Comparison of ENCODE assay signal across 12 mouse cellular contexts in the genomic region with DNA sequence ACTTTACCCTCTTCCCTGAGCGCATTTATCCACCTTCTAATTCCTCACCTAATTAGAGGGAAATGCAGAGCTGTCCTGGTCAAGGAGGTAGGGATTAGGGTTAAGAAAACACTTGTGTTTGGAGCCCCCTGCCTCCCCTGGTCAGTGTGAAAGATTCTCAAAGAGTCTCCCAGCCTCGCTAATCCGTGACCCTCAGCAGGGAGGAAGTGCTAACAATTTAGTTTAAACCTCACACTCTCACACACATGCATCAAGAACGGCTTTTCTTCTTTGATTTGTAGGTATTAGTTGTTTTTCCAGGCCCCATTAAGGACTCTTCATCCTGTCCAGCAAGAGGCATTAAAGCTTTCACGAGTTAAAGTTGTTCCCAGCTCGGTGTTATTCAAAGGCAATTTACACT.
"Had no signal": no experiment of that assay in that cellular context is flagged by ENCODE, and none has a peak within 500 bp of the region (broad histone marks: within the 10 kb centered on the region; RNA-seq: fewer than 3 reads in every experiment).

No protein-coding gene starts in this region.

- H3K4me1 ChIP-seq: stomach, embryonic 15.5 days had no signal

- H3K4me3 ChIP-seq: left cerebral cortex, adult 2 months; limb, embryonic 13.5 days; neural tube, embryonic 13.5 days; stomach, embryonic 15.5 days had no signal

- H3K27ac ChIP-seq: left cerebral cortex, adult 2 months; limb, embryonic 13.5 days; liver, embryonic 14.5 days; neural tube, embryonic 13.5 days; stomach, embryonic 15.5 days had no signal

- H3K9ac ChIP-seq: limb, embryonic 13.5 days; liver, embryonic 14.5 days; neural tube, embryonic 13.5 days; stomach, embryonic 15.5 days had no signal

- DNase-seq: kidney, adult 8-10 months; kidney, postnatal 14 days; lung, adult 18-20 months; midbrain, embryonic 14.5 days; retina, postnatal 1 day; thymus, adult 2 months; thymus, postnatal 25 days had no signal

- H3K36me3 ChIP-seq: limb, embryonic 13.5 days; neural tube, embryonic 13.5 days; stomach, embryonic 15.5 days had no signal

- H3K27me3 ChIP-seq: stomach, embryonic 15.5 days had no signal

- H3K9me3 ChIP-seq: limb, embryonic 13.5 days; neural tube, embryonic 13.5 days; stomach, embryonic 15.5 days had no signal

- H3K4me2 ChIP-seq: stomach, embryonic 15.5 days had no signal
